Mouse (Mus musculus): ENCODE measurements around the gene Utf1.

Gene Utf1

DNA sequence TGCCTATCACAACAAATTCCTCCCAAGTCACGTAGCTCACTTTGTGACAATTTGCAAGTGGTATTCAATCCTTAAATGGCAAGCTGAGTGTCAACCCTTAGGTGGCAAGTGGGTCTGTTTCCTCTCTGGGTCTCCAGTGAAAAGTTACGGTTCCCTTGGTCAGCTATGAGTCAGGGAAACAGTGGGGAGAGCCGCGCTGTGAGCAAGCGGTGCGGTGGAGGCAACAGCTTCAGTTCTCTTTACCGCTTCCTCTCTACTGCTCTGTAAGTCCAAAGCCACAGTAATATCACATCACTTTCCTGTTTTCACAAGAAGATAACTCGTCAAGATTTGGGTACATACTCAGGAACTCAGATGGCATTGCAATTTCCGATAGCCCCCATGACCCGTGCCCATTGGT is 30.7 kb downstream of the Utf1 start:
- no peak for DNase-seq

DNA sequence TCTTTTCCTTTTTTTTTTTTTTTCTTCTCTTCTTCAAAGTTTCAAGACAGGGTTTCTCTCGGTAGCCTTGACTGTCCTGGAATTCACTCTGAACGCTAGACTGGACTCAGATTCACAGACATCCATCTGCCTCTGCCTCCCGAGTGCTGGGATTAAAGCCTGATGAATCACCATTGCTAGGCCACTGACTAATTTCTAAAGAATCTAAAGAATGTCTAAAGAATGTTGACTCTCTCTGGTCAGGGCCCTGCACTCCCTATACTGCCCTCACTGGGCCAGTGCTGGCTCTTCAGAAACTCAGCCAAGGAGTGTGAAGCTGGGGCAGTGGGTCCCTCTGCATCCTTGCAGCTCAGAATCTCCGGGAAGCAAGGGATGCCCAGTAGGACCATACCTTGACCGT is 31.9 kb downstream of the Utf1 start:
- DNase-seq: no peak

DNA sequence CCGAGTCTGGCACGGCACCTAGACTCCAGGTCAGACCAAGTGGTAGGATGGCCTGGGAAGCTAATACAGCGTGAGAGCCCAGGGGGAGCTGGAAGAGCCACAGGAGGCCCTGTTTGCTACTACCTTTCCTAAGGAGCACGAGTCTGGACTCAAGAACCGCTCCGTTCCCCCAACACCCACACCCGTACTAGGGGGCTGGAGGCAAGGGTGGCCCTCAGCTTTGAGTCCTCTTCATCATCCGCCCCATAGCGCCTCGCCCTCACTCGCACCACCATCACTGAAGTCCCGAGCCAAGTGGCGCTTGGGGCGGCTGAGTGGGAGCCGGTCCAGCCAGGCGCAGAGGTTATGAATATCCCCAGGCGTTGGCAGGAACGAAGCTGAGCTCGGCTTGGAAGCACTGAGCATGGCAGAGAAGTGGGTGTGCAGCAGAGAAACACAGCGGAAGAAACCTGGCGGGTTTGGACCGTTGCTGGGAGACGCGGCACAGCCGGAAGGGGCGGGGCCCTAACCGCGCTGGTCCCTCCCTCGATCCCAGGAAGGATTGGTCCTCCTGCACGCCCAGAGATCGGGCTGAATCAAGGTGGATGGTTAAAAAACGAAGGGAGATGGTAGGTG is 34.8 kb downstream of the Utf1 start, which contains the start of gene 6430531B16Rik:
6430531B16Rik (minus strand) TSS at position 478 of the 615 bp plus-strand sequence.
- DNase-seq: peak; percentile 61

DNA sequence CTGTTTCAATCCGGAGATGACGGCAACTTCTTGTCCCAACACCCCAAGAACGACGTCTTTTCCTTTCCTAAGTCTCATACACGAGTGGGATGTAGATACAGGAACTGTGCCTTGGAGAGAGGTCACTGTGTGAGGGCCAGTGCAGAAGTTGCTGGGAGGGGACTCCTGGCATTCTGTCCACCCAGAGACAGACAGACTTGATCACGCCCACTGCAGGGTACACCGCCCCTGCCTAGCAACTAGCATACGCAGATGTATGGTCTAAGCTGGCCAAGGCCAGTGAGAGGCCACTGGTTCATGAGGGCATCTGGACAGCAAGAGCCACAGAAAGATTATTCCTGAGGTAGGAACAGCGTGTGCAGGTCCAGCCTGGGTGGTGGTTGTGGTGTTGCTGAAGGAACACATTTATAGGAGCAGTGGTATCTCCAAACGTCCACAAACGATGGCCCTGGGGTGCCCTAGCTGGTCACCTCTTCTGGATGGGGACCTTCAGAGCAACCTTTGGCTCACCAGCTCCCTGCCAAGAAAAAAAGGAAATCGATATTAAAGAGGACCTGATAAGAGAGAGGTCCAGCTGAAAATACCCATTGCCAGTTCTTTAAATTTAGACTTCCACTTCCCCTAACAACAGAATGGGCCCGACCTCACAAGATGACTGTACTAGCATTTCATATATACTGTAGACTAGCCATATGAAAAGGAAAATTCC is 35.6 kb downstream of the Utf1 start:
- no peak for DNase-seq

DNA sequence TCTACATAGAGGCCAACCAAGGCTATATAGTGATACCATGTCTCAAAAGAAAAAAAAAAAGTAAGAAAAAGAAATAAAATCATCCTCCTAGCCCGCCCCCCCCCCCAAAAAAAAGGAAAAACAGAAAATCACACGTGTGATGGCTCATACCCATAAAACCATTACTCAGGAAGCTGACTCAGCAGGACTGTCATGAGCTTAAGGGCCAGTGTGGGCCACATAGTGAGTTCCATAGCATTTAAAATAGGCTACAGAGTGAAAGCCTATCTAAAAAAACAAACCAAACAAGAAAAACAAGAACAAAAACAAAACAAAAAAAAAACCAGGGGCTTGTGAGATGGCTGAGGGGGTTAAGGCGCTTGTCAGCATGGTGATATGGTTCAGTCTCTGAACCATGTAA is 37.2 kb downstream of the Utf1 start:
- DNase-seq: no peak

DNA sequence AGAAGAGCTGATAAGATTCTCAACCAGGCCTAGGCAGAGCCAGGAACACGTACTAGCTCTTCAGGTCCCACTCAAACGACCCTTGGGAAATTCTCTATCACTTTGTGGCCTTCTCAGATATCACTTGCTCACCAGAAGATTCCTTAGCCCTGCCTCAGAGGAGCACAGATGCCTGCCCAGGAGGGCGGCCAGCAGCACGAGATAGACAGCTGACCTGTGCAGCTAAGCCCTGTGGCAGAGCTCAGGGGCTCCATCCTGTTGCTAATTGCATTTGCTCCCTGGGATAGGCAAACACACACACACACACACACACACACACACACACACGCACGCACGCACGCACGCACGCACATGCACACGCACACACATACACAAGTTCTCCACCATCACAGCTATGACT is 38.5 kb downstream of the Utf1 start:
- DNase-seq: no peak

DNA sequence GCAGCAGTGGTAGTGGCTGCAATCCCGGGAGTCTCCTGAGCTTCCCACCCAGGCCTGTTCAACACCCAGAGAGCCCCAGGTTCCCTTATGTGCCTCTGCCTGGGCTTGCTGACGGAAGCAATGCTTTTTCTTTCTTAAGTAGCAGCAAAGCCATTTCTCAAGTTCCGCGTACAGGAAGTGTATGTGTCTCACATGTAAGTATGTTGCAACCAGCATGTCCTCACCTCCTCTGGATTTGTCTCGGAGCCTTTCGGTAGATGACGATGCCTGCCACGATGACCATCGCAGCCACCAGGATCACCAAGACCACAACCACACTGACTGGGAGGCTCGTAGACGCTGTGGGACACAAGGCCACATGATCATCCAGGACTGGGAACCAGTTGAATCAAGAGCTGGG is 40.9 kb downstream of the Utf1 start:
- DNase-seq: no peak

DNA sequence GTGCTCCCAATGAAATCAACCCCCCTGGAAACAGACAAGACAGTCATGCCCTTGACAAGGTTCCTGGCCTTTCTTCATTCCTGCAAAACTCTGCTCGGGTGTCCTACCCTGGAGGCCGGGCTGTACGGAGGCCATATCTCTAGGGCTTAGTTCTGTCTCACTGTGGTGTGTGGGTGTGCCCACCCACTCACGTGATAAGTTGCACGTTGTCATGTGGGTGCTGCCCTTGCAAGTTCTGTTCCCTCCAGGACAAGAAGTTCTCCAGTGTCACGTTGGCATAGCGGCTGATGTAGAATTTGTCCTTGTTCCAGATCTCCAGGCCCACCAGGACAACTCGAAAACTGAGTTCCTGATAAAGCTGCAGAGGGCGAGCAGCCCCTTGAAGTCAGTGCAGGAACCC is 44.7 kb downstream of the Utf1 start:
- no peak for DNase-seq

DNA sequence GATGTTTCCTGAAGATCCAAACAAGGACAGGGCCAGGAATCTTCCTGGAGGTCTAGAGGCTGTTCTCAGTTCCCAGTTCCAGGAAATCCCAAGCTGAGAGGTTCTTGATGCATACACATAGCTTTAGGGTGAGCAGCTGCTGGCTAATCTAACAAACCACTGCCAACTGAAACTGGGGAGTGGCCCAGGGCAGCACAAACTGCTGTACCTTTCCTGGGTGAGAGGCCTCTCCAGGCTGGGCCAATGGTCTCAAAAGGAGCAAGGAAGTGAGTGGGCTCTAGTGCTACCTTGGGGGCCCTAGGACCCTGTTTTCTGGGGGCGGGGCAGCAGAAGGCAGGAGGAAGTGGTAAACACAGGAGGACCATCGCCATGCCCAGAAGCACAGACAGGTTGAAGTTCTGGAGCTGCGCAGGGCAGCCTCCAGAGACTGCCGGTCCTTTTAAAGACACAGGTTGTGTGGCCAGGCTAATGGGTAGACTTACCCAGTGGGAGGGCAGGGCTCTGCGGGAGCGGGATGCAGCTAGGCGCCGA is 47.3 kb downstream of the Utf1 start:
- no peak for DNase-seq

DNA sequence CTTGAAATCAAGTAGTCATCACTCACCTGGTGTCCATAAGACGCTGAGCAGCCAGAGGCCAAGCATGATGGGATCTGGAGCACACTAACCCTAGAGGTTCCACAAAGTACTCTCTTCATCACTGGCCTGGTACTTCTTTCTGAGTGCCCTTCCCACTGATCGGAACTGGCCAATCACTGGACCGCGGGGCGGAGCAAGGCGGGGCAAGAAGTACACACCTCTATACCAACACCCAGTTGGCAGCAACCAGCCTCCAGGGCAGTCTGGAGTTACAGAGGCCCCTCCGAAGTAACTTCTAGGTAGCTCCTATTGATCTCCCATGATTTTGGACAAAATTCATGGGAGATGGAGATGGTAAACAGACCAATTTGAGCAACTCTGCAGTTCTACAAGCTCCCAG is 48.8 kb downstream of the Utf1 start, which contains the start of gene Adam8:
Adam8 (minus strand) TSS at position 157 of the 400 bp plus-strand sequence.
- DNase-seq: no peak

DNA sequence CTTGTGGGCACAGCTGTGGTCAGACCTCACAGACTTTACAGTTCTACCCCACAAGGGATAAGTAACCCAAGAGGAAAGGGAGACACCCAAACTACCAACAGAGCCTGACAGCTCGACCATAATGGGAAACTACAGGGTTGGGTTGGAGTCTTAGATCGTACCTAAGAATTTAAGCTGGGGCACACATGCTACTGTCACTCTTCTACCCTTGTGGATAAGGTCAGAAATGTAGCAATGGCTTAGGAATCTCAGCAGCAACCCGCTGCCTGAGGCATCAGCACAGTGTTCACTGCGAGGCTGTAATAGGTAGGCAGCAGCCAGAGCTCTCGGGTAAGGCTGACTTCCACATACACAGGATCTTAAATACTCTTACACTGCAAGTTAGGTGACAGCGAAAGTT is 49.9 kb downstream of the Utf1 start:
- no peak for DNase-seq

DNA sequence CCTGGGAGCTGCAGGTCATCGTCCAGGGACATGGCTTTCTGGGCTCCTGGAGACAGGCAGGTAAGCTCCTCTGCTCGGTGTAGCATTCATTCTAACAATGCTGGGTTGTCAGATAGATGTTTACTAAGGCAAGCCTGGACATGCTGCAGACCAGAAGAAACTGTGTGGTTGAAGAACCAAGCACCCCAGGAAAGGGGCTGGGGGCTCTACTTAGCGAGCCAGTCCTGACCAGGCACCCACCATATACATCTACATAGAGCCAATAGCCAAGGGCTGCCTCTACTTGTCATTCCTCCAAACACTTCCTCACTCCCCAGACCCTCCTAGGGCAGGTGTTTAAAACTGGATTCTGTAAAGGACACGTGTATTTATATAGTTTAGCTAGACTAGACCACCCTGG is 50.6 kb downstream of the Utf1 start:
- DNase-seq: no peak

DNA sequence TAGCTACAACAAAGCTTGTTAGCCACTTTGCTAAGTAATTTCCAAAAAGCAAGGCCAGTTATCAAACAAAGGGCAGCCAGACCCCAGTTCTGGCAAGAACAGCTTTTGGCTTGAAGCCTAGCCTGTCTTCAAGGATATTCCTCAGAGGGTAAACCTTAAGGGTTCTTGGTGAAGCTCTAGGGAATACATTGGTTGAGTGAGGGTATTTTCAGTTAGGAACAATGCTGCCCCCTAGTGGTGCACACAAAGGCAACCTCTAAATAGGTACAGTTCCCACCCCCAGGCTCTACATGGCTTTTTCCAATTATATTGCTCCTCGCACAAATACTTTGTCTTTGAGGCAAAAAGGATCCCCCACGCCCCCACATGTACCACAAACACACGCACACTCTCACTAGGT is 51.1 kb downstream of the Utf1 start:
- DNase-seq: no peak

Data from thymus, adult 18-20 months (tissue).